Mouse (Mus musculus): ENCODE data around the gene Nek10. TPM values are rescaled to one million over a fixed set of nuclear protein-coding genes. Genes with fewer than 3 reads are reported as not detected.
"Not testable (repeated sequence)": the region's sequence is repeated elsewhere in the genome, so short reads cannot be mapped to it uniquely, and the experiment has no call there.

Nek10 gene
- polyA plus RNA-seq, 1 experiment: 0.96 TPM

- not testable (repeated sequence) for DNase-seq (ENCODE audit: extremely low spot score in 1 of 2, low spot score in 1 of 2)
Observed at GRCm38 (mm10) chr14:14984106-14984505, 180.9 kb downstream of the Nek10 start.

GRCm38 (mm10) chr14:14984710-14985647, 181.8 kb downstream of the Nek10 start:
- peak; percentile 27 to 76 for DNase-seq (ENCODE audit: extremely low spot score in 1 of 2, low spot score in 1 of 2)

- DNase-seq (ENCODE audit: extremely low spot score in 1 of 2, low spot score in 1 of 2): no peak
Observed at GRCm38 (mm10) chr14:14987403-14987802, 184.2 kb downstream of the Nek10 start.

- DNase-seq (ENCODE audit: extremely low spot score in 1 of 2, low spot score in 1 of 2): no peak
Observed at GRCm38 (mm10) chr14:14991642-14992041, 188.4 kb downstream of the Nek10 start.

- no peak for DNase-seq (ENCODE audit: extremely low spot score in 1 of 2, low spot score in 1 of 2)
Observed at GRCm38 (mm10) chr14:15011408-15011807, 208.2 kb downstream of the Nek10 start.

GRCm38 (mm10) chr14:15014799-15015198, 211.6 kb downstream of the Nek10 start:
- no peak for DNase-seq (ENCODE audit: extremely low spot score in 1 of 2, low spot score in 1 of 2)

GRCm38 (mm10) chr14:15030626-15031025, 227.4 kb downstream of the Nek10 start:
- DNase-seq (ENCODE audit: extremely low spot score in 1 of 2, low spot score in 1 of 2): not testable (repeated sequence)

GRCm38 (mm10) chr14:15034638-15035037, 231.4 kb downstream of the Nek10 start:
- DNase-seq (ENCODE audit: extremely low spot score in 1 of 2, low spot score in 1 of 2): not testable (repeated sequence)

- DNase-seq (ENCODE audit: extremely low spot score in 1 of 2, low spot score in 1 of 2): no peak
Observed at GRCm38 (mm10) chr14:15048186-15048585, 245.0 kb downstream of the Nek10 start.

GRCm38 (mm10) chr14:15061496-15061895, 258.3 kb downstream of the Nek10 start:
- peak in 1 of 2 experiments; percentile 37 for DNase-seq (ENCODE audit: extremely low spot score in 1 of 2, low spot score in 1 of 2)

Other genes starting within 250 kb of the Nek10 start
- 14.6 and 15.8 TPM in 2 replicates for gene Slc4a7, start 101.1 kb upstream of the Nek10 start, polyA plus RNA-seq (2012; rRNA removed)